Mouse (Mus musculus) embryonic stem cell, embryonic (primary cell): ENCODE measurements around the gene Slc35f6.

Experiments used
- CTCF ChIA-PET, 4 experiments: fragments of 300-600 bp in 2 of 4; fragments of 350-600 bp in 2 of 4; sonication (Branson Sonifier 250); formaldehyde crosslinking; loops; one replicate each; lab custom pipeline; 2022; ENCODE audit warnings: inconsistent platforms in 2 of 4; lab: Charles Lee
- POLR2A ChIA-PET, 4 experiments: fragments of 300-600 bp in 2 of 4; fragments of 350-600 bp in 2 of 4; sonication (Branson Sonifier 250); formaldehyde crosslinking; loops; one replicate each; lab custom pipeline; 2022; ENCODE audit warnings: antibody characterized with exemption in 4 of 4, inconsistent platforms in 1 of 4; lab: Charles Lee

Gene Slc35f6

DNA sequence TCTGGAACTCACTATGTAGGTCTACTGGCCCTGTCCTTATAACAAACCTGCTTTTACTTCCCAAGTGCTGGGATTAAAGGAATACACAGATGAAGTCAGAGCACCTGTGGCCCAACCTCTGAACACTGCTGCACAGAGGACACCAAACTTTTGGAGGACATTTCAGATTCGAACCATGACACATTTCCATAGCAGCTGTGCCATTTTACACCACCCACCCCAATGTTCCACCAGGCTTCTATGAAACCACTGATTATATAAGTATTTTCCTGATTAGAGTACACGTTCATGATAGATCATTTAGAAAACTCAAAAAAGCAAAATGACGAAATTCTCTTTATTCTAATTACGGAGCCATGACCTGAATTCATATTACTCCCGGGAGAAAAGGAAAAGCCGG, 18.2 kb downstream of the Slc35f6 start:
- CTCF ChIA-PET, result interaction anchor here in 3 of 4 experiments (0.5 to 1.5 kb wide), 3 partner anchors 18 to 189 kb away, joined by 3 read pairs; no protein-coding TSS in a partner anchor
- POLR2A ChIA-PET, result interaction anchor here in 3 of 4 experiments (1.0 to 8.7 kb wide), 19 partner anchors 6 to 383 kb away, joined by 3 to 118 read pairs (median 7); partner anchors contain the start of genes Slc35f6 (in 2 of the 3), Agbl5 (in 1 of the 3), Atraid (in 1 of the 3) and Slc5a6 (in 1 of the 3)

DNA sequence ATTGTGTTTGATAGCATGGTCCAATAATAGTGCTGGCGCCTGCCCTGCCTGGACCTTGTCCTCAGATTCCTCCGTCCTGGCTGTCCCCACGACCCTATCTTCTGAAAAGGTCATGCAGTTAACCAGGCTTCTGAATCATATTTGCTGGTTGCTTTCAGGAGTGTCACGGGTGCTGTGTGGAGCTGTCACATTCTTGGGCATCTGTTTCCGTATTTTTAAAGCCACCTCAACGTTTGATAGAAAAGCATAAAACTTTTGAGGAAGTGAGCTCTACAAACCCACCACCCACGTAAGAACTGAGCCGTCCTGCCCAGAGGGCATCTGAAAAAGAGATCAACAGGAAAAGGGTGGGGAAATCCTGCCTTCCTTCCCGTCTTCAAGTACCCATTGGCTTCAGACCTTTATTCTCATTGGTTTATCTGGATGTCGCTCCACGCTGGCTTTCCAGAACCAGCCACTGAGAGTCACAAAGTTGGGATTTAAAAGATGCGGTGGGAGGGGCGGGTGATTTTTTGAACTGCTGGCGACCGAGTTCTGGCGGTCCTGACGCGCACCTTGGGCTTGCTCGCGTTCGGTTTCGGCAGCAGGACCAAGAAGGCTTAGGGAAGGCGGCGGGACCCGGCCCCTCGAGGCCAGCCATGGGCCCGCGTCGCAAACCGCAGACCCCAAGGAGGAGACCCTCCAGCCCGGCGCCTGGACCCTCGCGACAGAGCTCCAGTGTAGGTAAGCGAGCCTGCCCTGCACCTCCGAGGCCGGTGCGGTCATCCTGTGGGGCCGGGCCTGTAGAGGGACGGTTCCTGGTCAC, 18.9 kb downstream of the Slc35f6 start, which contains the start of gene Cenpa:
TSS of gene Cenpa (plus strand) at position 387 of the 805 bp plus-strand sequence.
- CTCF ChIA-PET, result interaction anchor here in 3 of 4 experiments (0.5 to 1.5 kb wide), 4 partner anchors 18 to 329 kb away, joined by 3 read pairs; no protein-coding TSS in a partner anchor

DNA sequence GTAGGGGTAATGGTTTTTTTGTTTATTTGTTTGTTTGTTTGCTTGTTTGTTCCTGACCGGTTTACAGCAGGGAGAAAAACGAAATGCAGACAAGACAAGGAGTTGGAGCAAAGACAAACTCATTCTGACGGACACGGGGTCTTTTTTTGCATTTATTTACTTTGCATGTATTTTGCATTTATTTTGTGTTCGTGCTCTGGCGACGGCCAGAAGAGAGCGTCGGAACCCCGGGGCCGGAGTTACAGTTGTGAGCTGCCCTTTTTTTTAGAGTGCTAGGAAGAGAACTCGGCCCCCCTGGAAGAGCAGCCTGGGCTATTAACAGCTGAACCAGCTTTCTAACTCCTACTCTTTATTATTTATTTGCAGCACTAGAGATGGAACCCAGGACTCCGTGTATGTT, 19.5 kb downstream of the Slc35f6 start:
- ChIA-PET CTCF (interaction anchor here in 2 of 4 experiments (0.6 to 1.2 kb wide), 5 partner anchors 11 to 329 kb away, joined by 3 read pairs; no protein-coding TSS in a partner anchor), POLR2A (interaction anchor here (0.7 to 8.7 kb wide), 37 partner anchors 8 to 381 kb away, joined by 3 to 118 read pairs (median 4); partner anchors contain the start of genes Slc35f6 (in 2 of the 4), Atraid (in 1 of the 4), Dpysl5 (in 1 of the 4) and Ost4 (in 1 of the 4))

More for the DNA sequence above, 18.9 kb downstream of the Slc35f6 start, which contains the start of gene Cenpa:
- POLR2A ChIA-PET, result interaction anchor here (0.7 to 8.7 kb wide), 38 partner anchors 7 to 382 kb away, joined by 3 to 118 read pairs (median 5); partner anchors contain the start of genes Slc35f6 (in 2 of the 4), Agbl5 (in 1 of the 4), Atraid (in 1 of the 4) and Dpysl5 (in 1 of the 4)

DNA sequence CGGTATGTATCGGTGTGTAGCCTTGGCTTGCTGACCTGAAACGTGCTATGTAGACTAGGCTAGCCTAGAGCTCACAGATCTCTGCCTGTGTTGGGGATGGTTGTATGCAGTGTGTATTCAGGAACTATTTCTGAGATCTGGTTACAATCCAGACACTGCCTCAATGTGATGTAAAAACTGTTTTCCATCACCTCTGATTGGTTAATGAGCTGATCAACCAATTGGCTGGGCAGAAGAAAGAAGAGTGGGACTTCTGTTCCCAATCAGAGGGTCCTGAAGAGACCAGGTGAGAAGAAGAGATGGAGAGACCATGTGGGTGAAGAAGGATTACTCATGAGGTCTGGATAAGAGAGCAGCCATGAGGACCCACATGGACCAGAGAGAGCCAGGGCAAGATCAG, 20.0 kb downstream of the Slc35f6 start:
- ChIA-PET POLR2A (interaction anchor here (0.6 to 8.7 kb wide), 32 partner anchors 8 to 282 kb away, joined by 3 to 118 read pairs (median 4); partner anchors contain the start of genes Dpysl5 (in 2 of the 4), Slc35f6 (in 2 of the 4) and Ost4 (in 1 of the 4)), CTCF (interaction anchor here in 1 of 4 experiments (0.6 to 1.2 kb wide), 3 partner anchors 12 to 191 kb away, joined by 3 read pairs; no protein-coding TSS in a partner anchor)

DNA sequence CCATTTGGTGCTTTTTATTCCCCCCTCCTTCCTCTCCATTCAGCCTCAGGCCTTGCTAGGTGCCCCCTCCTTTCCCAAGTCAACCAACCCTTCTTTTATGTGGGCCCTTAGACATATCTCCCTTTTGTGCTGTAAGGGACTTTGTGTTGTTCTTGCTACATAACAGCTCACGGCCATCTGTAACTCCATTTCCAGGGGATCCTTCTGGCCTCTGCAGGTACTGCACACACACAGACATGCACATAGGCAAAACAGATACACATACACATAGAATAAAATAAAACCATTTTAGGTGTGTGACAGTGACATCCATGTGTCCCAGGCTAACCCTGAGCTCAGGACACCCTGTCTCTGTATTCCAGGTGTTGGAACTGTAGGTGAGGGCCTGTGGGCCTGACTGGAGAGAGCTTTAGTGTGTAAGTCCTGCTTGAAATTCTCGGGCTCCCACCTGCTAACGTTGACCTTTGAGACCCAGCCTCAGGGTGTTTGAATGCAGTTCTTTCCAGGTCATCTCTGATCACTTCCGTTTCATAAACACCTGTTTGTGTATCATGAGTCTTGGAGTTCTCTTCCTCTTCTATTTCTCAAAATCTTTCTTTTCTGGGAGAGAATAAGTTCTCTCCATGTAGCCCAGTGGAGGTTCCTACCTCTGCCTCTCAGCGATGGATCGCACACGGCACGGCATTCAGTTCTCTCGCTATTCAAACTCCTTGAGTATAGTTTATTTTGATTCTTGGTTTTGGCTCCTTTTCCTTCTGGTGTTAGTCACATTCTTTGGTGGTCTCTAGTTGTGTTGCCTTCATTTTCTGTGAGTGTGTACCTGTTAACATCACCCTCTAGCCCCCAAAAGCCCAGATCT, 21.1 kb downstream of the Slc35f6 start:
- CTCF ChIA-PET, result interaction anchor here in 2 of 4 experiments (0.7 to 1.2 kb wide), 2 partner anchors 18 to 486 kb away, joined by 3 read pairs; no protein-coding TSS in a partner anchor
- POLR2A ChIA-PET, result interaction anchor here in 3 of 4 experiments (0.7 to 8.7 kb wide), 17 partner anchors 9 to 201 kb away, joined by 3 to 118 read pairs (median 5); partner anchors contain the start of genes Dpysl5 (in 1 of the 3) and Slc35f6 (in 1 of the 3)

DNA sequence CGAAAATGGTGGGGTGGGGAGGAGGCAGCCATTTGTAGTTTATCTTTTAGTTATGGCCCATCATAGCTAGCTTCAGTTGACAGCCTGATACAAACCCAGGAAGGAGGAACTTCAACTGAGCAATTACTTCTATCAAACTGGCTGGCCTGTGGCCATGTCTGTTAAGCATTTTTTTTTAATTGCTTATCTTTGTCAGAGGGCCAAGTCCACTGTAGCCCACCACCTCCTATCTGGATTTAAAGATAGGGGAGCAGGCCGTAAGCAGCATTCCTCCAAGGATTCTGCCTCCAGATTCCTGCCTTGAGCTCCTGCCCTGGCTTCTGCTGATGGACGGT, 21.7 kb downstream of the Slc35f6 start:
- POLR2A ChIA-PET, result interaction anchor here in 2 of 4 experiments (0.8 to 8.7 kb wide), 7 partner anchors 8 to 43 kb away, joined by 3 to 118 read pairs (median 21); partner anchors contain the start of gene Dpysl5 (in 1 of the 2)
- CTCF ChIA-PET, result no interaction called here

DNA sequence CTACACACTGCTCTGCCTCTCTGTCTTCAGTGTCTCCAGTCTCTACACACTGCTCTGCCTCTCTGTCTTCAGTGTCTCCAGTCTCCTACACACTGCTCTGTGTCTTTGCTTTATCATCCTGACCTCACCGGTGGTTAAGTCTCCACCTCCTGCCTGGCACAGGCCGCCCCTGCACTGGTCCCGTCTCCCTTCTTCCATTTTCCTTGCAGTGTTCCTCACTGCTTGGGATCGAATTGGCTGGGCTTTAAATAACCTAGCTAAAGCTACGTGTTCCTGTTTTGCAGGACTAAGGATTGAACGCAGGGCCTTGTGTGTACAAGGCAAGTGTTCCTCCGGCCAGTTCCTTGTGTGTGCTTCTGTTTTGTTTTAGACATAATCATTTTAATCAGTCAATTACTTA, 22.4 kb downstream of the Slc35f6 start:
- CTCF ChIA-PET, result interaction anchor here in 1 of 4 experiments (0.6 kb wide), 1 partner anchor 174 kb away, joined by 6 read pairs; no protein-coding TSS in a partner anchor
- POLR2A ChIA-PET, result interaction anchor here in 2 of 4 experiments (0.8 to 8.7 kb wide), 6 partner anchors 9 to 40 kb away, joined by 3 to 118 read pairs (median 14); no protein-coding TSS in a partner anchor

DNA sequence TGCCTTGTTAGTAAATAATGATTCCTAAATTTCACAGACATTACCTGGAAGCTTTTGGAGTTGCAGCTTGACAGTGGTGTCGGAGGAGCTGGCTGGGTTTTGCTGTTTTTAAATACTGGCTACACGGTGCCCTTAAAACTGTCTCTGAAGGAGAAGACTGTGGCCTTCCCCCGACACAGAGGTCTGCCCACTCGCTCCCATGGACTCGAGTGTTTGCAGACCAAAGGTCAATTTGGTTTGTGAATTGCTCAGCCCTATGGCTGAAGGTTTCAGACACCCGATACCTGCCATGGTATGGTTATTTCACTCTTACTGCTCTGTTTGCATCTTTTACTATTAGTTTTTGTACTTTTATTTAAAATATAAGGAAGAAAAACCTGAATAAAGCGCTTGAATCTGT, 26.3 kb downstream of the Slc35f6 start:
- ChIA-PET POLR2A (interaction anchor here in 2 of 4 experiments (0.6 to 9.0 kb wide), 6 partner anchors 13 to 443 kb away, joined by 3 to 83 read pairs (median 4); partner anchors contain the start of genes Slc35f6 (in 1 of the 2) and Trim54 (in 1 of the 2)), CTCF (interaction anchor here in 2 of 4 experiments (0.7 to 1.7 kb wide), 3 partner anchors 12 to 282 kb away, joined by 3 to 6 read pairs (median 3); no protein-coding TSS in a partner anchor)

DNA sequence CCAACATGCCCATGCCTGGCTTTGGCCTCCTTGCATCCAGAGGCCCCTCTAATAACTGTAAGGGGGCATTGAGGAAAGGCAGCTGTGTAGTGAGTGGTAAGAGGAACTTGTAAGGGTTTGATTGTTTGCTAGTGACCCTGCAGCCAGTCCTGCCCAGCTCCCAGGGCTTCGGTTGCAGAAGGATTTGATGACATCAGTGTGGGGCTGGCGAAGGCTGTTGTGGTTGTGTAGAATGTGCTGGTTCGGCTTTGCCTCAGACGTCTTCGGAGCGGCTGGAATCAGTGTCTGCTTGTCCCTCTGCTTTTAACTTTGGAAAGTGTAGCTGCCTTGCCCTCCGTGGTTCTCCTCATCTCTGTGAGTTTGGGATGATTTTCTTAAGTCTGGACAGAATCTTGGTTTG, 29.1 kb downstream of the Slc35f6 start:
- POLR2A ChIA-PET, result interaction anchor here (1.0 to 9.0 kb wide), 12 partner anchors 9 to 158 kb away, joined by 3 to 118 read pairs (median 6); partner anchors contain the start of genes Cenpa (in 3 of the 4) and Slc35f6 (in 1 of the 4)
- CTCF ChIA-PET, result interaction anchor here in 3 of 4 experiments (0.6 to 0.8 kb wide), 4 partner anchors 10 to 371 kb away, joined by 3 to 4 read pairs (median 3); partner anchors contain the start of gene Atraid (in 1 of the 3)

DNA sequence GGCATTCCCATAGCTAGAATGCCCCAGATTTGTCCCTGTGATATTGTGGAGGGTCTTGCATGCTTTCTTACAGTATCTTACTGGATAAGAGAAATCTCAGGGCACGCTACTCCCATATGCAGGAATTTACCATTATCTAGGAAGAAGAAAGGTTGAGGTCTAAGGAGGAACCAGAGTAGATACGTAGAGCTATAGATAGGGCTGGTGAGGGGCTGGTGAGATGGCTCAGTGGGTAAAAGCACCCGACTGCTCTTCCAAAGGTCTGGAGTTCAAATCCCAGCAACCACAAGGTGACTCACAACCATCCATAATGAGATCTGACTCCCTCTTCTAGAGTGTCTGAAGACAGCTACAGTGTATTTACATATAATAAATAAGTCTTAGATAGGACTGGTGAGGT, 30.3 kb downstream of the Slc35f6 start:
- POLR2A ChIA-PET, result interaction anchor here (0.6 to 9.0 kb wide), 10 partner anchors 9 to 455 kb away, joined by 3 to 118 read pairs (median 6); partner anchors contain the start of genes Cenpa (in 2 of the 4) and Slc35f6 (in 1 of the 4)
- CTCF ChIA-PET, result interaction anchor here in 2 of 4 experiments (0.6 to 1.1 kb wide), 2 partner anchors 57 to 305 kb away, joined by 3 to 4 read pairs; no protein-coding TSS in a partner anchor

DNA sequence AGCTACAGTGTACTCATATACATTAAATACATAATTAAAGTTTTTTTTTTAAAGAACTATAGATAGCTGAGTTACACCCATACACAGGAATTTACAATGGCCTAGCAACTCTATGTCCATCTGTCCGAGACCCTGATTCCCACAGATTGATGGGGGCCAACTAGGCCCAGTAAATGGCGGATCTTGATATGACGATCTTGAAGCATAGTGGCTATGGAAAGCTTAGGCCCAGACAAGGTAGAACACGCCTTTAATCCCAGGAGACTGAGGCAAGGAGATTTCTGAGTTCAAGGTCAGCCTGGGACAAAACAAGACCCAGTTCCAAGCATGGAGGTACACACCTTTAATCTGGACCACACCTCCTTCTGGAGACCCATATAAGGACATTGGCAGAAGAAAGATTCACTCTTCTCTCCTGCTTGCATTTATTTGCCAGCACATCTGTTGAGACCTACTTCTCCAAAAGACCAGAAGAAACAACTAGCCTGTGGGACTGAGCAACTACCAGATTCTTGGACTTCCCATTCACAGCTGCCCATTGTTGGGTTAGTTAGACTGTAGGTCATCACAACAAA, 31.1 kb downstream of the Slc35f6 start:
- ChIA-PET POLR2A (interaction anchor here in 3 of 4 experiments (0.7 to 9.0 kb wide), 12 partner anchors 9 to 281 kb away, joined by 3 to 118 read pairs (median 5); partner anchors contain the start of genes Cenpa (in 3 of the 3), Preb (in 1 of the 3) and Slc35f6 (in 1 of the 3)), CTCF (interaction anchor here in 1 of 4 experiments (1.1 kb wide), 1 partner anchor 304 kb away, joined by 3 read pairs; no protein-coding TSS in a partner anchor)

DNA sequence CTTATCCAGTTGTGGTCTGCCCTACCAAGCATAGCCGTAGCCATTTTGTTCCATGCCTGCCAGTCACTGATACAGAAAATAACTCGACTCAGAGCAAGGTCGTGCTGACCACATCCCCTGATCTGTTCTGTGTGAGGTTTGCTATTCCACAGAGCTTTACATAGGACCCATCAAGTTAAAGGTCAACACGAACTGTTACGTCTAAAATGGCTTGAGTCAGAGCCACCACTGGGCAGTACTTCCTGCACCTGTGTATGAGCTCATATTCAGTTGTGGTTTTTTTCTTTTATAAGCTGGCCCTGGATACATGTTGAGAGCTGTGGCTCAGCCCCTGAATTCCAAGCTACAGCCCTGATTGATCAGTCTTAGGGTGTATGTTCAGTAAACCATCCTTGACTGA, 31.9 kb downstream of the Slc35f6 start:
- CTCF ChIA-PET, result interaction anchor here in 2 of 4 experiments (0.6 to 0.8 kb wide), 2 partner anchors 44 to 95 kb away, joined by 3 read pairs; no protein-coding TSS in a partner anchor
- POLR2A ChIA-PET, result interaction anchor here in 3 of 4 experiments (1.0 to 9.0 kb wide), 13 partner anchors 7 to 280 kb away, joined by 3 to 118 read pairs (median 5); partner anchors contain the start of genes Cenpa (in 3 of the 3), Dpysl5 (in 1 of the 3), Preb (in 1 of the 3) and Slc35f6 (in 1 of the 3)

DNA sequence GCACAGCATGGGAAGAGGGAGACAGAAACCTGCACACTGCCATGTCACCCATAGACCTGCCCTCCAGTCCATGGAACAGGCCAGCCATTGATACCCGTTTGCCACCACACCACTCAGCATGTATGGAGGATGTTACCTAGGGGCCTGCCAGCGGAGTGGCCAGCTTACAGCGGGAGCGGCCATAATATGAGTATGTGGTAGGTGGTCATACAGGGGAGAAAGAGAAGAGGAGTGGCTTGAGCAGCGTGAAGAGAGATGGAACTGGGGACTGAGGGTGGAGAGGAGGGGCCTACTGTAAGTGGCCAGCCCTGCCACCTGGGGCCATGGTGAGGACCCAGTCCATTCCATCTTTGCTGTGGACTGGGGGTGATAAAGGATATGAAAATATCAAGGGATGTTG, 34.2 kb downstream of the Slc35f6 start:
- ChIA-PET POLR2A (interaction anchor here in 1 of 4 experiments (0.8 to 8.3 kb wide), 5 partner anchors 10 to 268 kb away, joined by 3 to 118 read pairs (median 4); partner anchors contain the start of gene Cenpa), CTCF (no interaction called here)

DNA sequence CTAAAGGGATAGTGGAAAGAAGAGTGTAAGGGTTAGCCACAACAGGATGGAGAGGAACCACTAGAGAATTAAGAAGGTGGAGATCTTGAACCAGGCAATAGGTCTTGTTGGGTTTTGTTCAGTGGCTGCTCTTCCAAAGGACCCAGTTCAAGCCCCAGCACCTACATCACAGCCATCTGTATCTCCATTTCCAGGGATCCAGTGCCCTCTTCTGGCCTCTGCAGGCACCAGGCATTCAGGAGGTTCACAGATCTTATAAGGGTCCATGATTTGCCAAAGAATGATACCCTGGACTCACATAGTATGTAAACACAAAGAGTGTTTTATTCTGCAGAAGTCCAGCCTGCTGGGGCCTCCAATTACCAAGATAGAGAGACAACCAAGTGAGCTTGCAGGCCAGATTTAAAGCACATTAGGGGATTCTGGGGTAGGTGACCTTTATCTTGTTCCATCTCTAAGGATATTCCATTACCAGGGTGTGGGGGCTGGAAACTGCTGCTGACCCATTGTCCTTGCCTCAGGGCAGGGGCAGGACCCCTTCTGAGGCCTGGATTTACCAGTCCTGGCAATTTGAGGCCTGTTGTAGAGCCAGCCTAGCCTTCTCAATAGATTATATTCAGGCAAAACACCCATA, 35.4 kb downstream of the Slc35f6 start:
- CTCF ChIA-PET, result interaction anchor here in 1 of 4 experiments (1.5 to 1.6 kb wide), 2 partner anchors 36 to 292 kb away, joined by 3 to 4 read pairs; partner anchors contain the start of gene Slc35f6
- POLR2A ChIA-PET, result interaction anchor here in 1 of 4 experiments (1.6 to 8.3 kb wide), 3 partner anchors 16 to 31 kb away, joined by 4 to 118 read pairs (median 7); partner anchors contain the start of gene Cenpa

DNA sequence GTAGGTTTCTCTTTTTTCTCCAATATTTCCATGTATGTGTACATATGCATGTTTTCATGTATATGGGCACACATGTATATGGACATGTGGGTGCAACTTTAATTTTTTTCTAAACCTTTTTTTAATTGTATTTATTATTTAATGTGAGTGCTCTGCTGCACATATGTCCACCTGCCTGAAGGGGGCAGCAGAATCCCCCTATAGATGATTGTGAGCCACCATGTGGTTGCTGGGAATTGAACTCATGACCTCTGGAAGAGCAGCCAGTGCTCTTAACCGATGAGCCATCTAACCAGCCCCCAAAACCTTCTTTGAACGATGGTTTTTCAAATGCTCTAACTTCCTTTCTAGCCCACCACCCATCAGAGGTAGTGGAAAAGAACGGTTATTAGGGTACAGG, 36.3 kb downstream of the Slc35f6 start:
- ChIA-PET CTCF (interaction anchor here in 2 of 4 experiments (0.6 to 1.6 kb wide), 3 partner anchors 37 to 293 kb away, joined by 3 to 6 read pairs (median 4); partner anchors contain the start of gene Slc35f6 (in 1 of the 2)), POLR2A (interaction anchor here in 1 of 4 experiments (1.6 to 2.1 kb wide), 2 partner anchors 17 to 30 kb away, joined by 4 to 7 read pairs; partner anchors contain the start of gene Cenpa)
